Mouse (Mus musculus): ENCODE data around the gene B4galt5.

GRCm38 (mm10) chr2:167306626-167307541, 42.1 kb downstream of the B4galt5 start:
- TF ChIP-seq POLR2A (IDR thresholded peaks at IDR 0.05; ENCODE audit: borderline replicate concordance, insufficient read depth, low read length) (no peak), CTCF (IDR thresholded peaks at IDR 0.05; ENCODE audit: borderline replicate concordance, insufficient read depth, low read depth, low read length) (no peak)
